Mouse (Mus musculus): ENCODE measurements around the gene Olfr854.

Gene Olfr854

DNA sequence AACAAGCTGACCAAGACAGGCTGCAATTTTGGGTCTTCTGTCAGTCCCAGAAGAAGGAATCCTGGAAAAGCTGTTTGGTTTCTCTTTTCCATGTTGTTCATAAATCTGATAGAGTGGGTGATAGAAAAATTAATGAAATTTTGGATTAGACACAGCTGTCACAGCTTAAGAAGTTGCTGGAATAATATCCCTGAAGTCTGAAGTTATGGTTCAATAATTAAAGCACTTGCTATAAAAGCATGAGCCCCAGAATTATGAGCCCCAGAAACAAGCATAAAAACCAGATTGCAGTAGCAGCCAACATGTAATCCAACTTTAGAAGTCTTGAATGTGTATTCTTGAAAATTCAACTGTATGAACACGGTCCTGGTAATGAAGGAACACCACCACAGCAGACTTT is at the start of gene Olfr854:
Olfr854 (minus strand) TSS at position 101 of the 400 bp plus-strand sequence.
- no peak for DNase-seq

- no peak for DNase-seq
Observed at GRCm38 (mm10) chr9:19582317-19582716, 15.1 kb upstream of the Olfr854 start, which contains the start of gene Olfr855. Olfr855 (plus strand) TSS chr9:19582617.

- DNase-seq = no peak
Observed at GRCm38 (mm10) chr9:19540976-19541375, 26.2 kb downstream of the Olfr854 start, which contains the start of gene Olfr853. Olfr853 (minus strand) TSS chr9:19541076.
